Mouse (Mus musculus): ENCODE measurements around the gene Stox2.
"Not testable (repeated sequence)": the region's sequence is repeated elsewhere in the genome, so short reads cannot be mapped to it uniquely, and the experiment has no call there.

Gene Stox2

GRCm38 (mm10) chr8:47446312-47447046 lies at the start of gene Stox2:
Gene Stox2, minus strand, starts transcription at chr8:47446362.
- POLR2A ChIA-PET: no interaction called here
- CTCF ChIA-PET: no interaction called here

GRCm38 (mm10) chr8:47495428-47495827 lies 49.3 kb upstream of the Stox2 start:
- CTCF ChIA-PET: interaction anchor here in 1 of 4 experiments (0.5 kb wide), 1 partner anchor 9 kb away, joined by 3 read pairs; no protein-coding TSS in a partner anchor

GRCm38 (mm10) chr8:47494602-47495153 lies 48.5 kb upstream of the Stox2 start:
- ChIA-PET CTCF (no interaction called here), POLR2A (interaction anchor here in 1 of 4 experiments (0.6 kb wide), 2 partner anchors 12 to 56 kb away, joined by 3 to 6 read pairs; no protein-coding TSS in a partner anchor)

More at GRCm38 (mm10) chr8:47495428-47495827, 49.3 kb upstream of the Stox2 start:
- POLR2A ChIA-PET: interaction anchor here in 1 of 4 experiments (0.6 kb wide), 1 partner anchor 57 kb away, joined by 3 read pairs; no protein-coding TSS in a partner anchor

- POLR2A ChIA-PET: interaction anchor here in 1 of 4 experiments (0.7 kb wide), 1 partner anchor 44 kb away, joined by 3 read pairs; no protein-coding TSS in a partner anchor
- CTCF ChIA-PET: interaction anchor here in 1 of 4 experiments (0.7 kb wide), 1 partner anchor 389 kb away, joined by 5 read pairs; no protein-coding TSS in a partner anchor
Measured at GRCm38 (mm10) chr8:47493106-47493505, 46.9 kb upstream of the Stox2 start.

GRCm38 (mm10) chr8:47487231-47487630 lies 41.1 kb upstream of the Stox2 start:
- POLR2A ChIA-PET: interaction anchor here in 3 of 4 experiments (0.6 to 1.2 kb wide), 4 partner anchors 23 to 188 kb away, joined by 3 to 7 read pairs (median 5); no protein-coding TSS in a partner anchor
- CTCF ChIA-PET: interaction anchor here in 1 of 4 experiments (1.0 kb wide), 1 partner anchor 24 kb away, joined by 4 read pairs; no protein-coding TSS in a partner anchor

- CTCF ChIA-PET: interaction anchor here in 1 of 4 experiments (0.5 kb wide), 1 partner anchor 513 kb away, joined by 10 read pairs; no protein-coding TSS in a partner anchor
- POLR2A ChIA-PET: interaction anchor here in 3 of 4 experiments (0.7 to 1.1 kb wide), 3 partner anchors 12 to 197 kb away, joined by 3 to 6 read pairs (median 4); no protein-coding TSS in a partner anchor
Measured at GRCm38 (mm10) chr8:47482354-47483071, 36.4 kb upstream of the Stox2 start.

GRCm38 (mm10) chr8:47480039-47480438 lies 33.9 kb upstream of the Stox2 start:
- ChIA-PET POLR2A (interaction anchor here in 3 of 4 experiments (0.8 to 1.9 kb wide), 8 partner anchors 9 to 179 kb away, joined by 3 to 7 read pairs (median 4); no protein-coding TSS in a partner anchor), CTCF (no interaction called here)

- POLR2A ChIA-PET: interaction anchor here in 1 of 4 experiments (0.6 kb wide), 1 partner anchor 23 kb away, joined by 4 read pairs; no protein-coding TSS in a partner anchor
- CTCF ChIA-PET: no interaction called here
Measured at GRCm38 (mm10) chr8:47461650-47462049, 15.5 kb upstream of the Stox2 start.

GRCm38 (mm10) chr8:47459216-47459749 lies 13.1 kb upstream of the Stox2 start:
- ChIA-PET POLR2A (interaction anchor here in 2 of 4 experiments (0.7 to 2.6 kb wide), 7 partner anchors 10 to 526 kb away, joined by 3 to 11 read pairs (median 3); partner anchors contain the start of genes Rwdd4a (in 1 of the 2) and Trappc11 (in 1 of the 2)), CTCF (interaction anchor here in 1 of 4 experiments (0.7 kb wide), 1 partner anchor 1115 kb away, joined by 5 read pairs; no protein-coding TSS in a partner anchor)

GRCm38 (mm10) chr8:47458591-47458990 lies 12.4 kb upstream of the Stox2 start:
- ChIA-PET POLR2A (interaction anchor here in 3 of 4 experiments (0.6 to 2.6 kb wide), 11 partner anchors 9 to 467 kb away, joined by 3 to 11 read pairs (median 3); partner anchors contain the start of genes Ing2 (in 1 of the 3), Rwdd4a (in 1 of the 3) and Trappc11 (in 1 of the 3)), CTCF (no interaction called here)

GRCm38 (mm10) chr8:47449211-47449610 lies 3.0 kb upstream of the Stox2 start:
- ChIA-PET CTCF (interaction anchor here in 1 of 4 experiments (0.6 kb wide), 1 partner anchor 10 kb away, joined by 3 read pairs; no protein-coding TSS in a partner anchor), POLR2A (interaction anchor here in 2 of 4 experiments (0.9 to 2.4 kb wide), 3 partner anchors 10 to 17 kb away, joined by 3 to 11 read pairs (median 3); no protein-coding TSS in a partner anchor)

GRCm38 (mm10) chr8:47439271-47439670 lies 6.9 kb downstream of the Stox2 start:
- ChIA-PET CTCF (interaction anchor here in 2 of 4 experiments (0.5 to 0.9 kb wide), 3 partner anchors 10 to 68 kb away, joined by 3 to 6 read pairs (median 4); no protein-coding TSS in a partner anchor), POLR2A (interaction anchor here in 3 of 4 experiments (0.8 to 1.2 kb wide), 3 partner anchors 19 to 204 kb away, joined by 3 to 8 read pairs (median 3); no protein-coding TSS in a partner anchor)

- CTCF ChIA-PET: no interaction called here
- POLR2A ChIA-PET: no interaction called here
Measured at GRCm38 (mm10) chr8:47437976-47438375, 8.2 kb downstream of the Stox2 start.

- POLR2A ChIA-PET: interaction anchor here in 1 of 4 experiments (0.6 to 0.8 kb wide), 2 partner anchors 21 to 239 kb away, joined by 3 read pairs; no protein-coding TSS in a partner anchor
- CTCF ChIA-PET: no interaction called here
Measured at GRCm38 (mm10) chr8:47435861-47436260, 10.3 kb downstream of the Stox2 start.

- POLR2A ChIA-PET: interaction anchor here in 1 of 4 experiments (0.6 kb wide), 1 partner anchor 21 kb away, joined by 3 read pairs; no protein-coding TSS in a partner anchor
- CTCF ChIA-PET: no interaction called here
Measured at GRCm38 (mm10) chr8:47435412-47435811, 10.8 kb downstream of the Stox2 start.

- ChIA-PET CTCF (no interaction called here), POLR2A (interaction anchor here in 1 of 4 experiments (1.5 kb wide), 1 partner anchor 25 kb away, joined by 3 read pairs; no protein-coding TSS in a partner anchor)
Measured at GRCm38 (mm10) chr8:47431263-47431662, 14.9 kb downstream of the Stox2 start.

GRCm38 (mm10) chr8:47414258-47414525 lies 32.0 kb downstream of the Stox2 start:
- CTCF ChIA-PET: not testable (repeated sequence)
- POLR2A ChIA-PET: interaction anchor here in 1 of 4 experiments (0.6 to 1.5 kb wide), 2 partner anchors 9 to 207 kb away, joined by 4 to 6 read pairs; no protein-coding TSS in a partner anchor

All from embryonic stem cell, embryonic (primary cell).